Mouse (Mus musculus): ENCODE data around the gene Akap2. TPM values are rescaled to one million over a fixed set of nuclear protein-coding genes. Genes with fewer than 3 reads are reported as not detected.

The Akap2 gene
- polyA plus RNA-seq, 1 experiment: 14.5 TPM

GRCm38 (mm10) chr4:57920522-57920921, 203.1 kb downstream of the Akap2 start:
- TF ChIP-seq CTCF (IDR thresholded peaks at IDR 0.05; ENCODE audit: borderline replicate concordance, extremely low read depth, insufficient read depth, insufficient read length) (no peak), POLR2A (IDR thresholded peaks at IDR 0.05; ENCODE audit: borderline replicate concordance, extremely low read depth, insufficient read depth, insufficient read length, poor library complexity, severe bottlenecking) (no peak)
- DNase-seq (ENCODE audit: low read depth): no peak

DNA sequence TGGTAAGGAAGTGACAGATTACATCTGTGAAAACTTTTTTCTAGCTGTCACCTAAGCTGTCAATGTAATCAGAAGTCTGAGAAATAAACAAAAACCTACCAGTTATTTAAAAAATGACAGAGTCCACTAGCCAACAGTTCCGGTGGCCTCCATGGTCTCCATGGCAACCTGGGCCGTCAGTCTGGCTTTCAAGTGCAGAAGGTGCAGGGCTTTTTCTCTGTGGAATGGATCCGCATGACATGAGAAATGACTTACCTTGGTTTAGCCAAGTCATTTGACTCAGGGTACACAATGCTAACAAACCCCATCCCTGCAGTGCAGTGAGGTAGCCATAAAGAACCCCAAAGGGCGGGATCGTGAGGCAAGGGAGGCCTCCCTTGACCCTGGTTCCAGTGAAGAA, 204.7 kb downstream of the Akap2 start:
- TF ChIP-seq POLR2A (IDR thresholded peaks at IDR 0.05; ENCODE audit: borderline replicate concordance, extremely low read depth, insufficient read depth, insufficient read length, poor library complexity, severe bottlenecking) (no peak), CTCF (IDR thresholded peaks at IDR 0.05; ENCODE audit: borderline replicate concordance, extremely low read depth, insufficient read depth, insufficient read length) (no peak)
- peak; percentile 25 for DNase-seq (ENCODE audit: low read depth)

- no peak for DNase-seq (ENCODE audit: low read depth)
- no peak for TF ChIP-seq CTCF (IDR thresholded peaks at IDR 0.05; ENCODE audit: borderline replicate concordance, extremely low read depth, insufficient read depth, insufficient read length)
- no peak for TF ChIP-seq POLR2A (IDR thresholded peaks at IDR 0.05; ENCODE audit: borderline replicate concordance, extremely low read depth, insufficient read depth, insufficient read length, poor library complexity, severe bottlenecking)
Measured at GRCm38 (mm10) chr4:57924556-57925071, 207.2 kb downstream of the Akap2 start.

- TF ChIP-seq CTCF (IDR thresholded peaks at IDR 0.05; ENCODE audit: borderline replicate concordance, extremely low read depth, insufficient read depth, insufficient read length) (peak; percentile 35; the same call in 1 of the 2 replicates), POLR2A (IDR thresholded peaks at IDR 0.05; ENCODE audit: borderline replicate concordance, extremely low read depth, insufficient read depth, insufficient read length, poor library complexity, severe bottlenecking) (no peak)
- peak; percentile 71 for DNase-seq (ENCODE audit: low read depth)
Measured at GRCm38 (mm10) chr4:57927464-57928205, 210.2 kb downstream of the Akap2 start.

- DNase-seq (ENCODE audit: low read depth): no peak
- TF ChIP-seq POLR2A (IDR thresholded peaks at IDR 0.05; ENCODE audit: borderline replicate concordance, extremely low read depth, insufficient read depth, insufficient read length, poor library complexity, severe bottlenecking): no peak
- TF ChIP-seq CTCF (IDR thresholded peaks at IDR 0.05; ENCODE audit: borderline replicate concordance, extremely low read depth, insufficient read depth, insufficient read length): no peak
Measured at GRCm38 (mm10) chr4:57930559-57931170, 213.2 kb downstream of the Akap2 start.

DNA sequence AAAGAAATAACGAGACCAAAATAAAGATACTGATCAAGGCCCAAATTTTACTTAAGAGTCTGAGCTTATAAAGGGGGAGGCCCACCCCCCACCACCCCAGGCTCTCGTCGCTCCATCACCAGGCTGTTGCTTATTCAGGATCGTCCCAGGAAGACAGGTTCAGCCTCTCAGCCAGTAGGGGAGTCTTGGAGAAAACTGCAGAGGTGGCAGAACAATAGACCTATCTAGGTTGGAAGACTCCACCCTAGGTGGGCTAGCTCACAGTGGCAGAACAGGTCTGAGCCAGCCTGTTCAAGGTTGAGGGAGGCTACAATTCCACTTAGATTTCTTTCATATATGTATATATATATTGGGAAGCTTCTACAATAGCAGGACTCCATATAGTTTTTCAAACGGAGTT, 216.7 kb downstream of the Akap2 start:
- DNase-seq (ENCODE audit: low read depth): no peak
- TF ChIP-seq CTCF (IDR thresholded peaks at IDR 0.05; ENCODE audit: borderline replicate concordance, extremely low read depth, insufficient read depth, insufficient read length): no peak
- TF ChIP-seq POLR2A (IDR thresholded peaks at IDR 0.05; ENCODE audit: borderline replicate concordance, extremely low read depth, insufficient read depth, insufficient read length, poor library complexity, severe bottlenecking): no peak

DNA sequence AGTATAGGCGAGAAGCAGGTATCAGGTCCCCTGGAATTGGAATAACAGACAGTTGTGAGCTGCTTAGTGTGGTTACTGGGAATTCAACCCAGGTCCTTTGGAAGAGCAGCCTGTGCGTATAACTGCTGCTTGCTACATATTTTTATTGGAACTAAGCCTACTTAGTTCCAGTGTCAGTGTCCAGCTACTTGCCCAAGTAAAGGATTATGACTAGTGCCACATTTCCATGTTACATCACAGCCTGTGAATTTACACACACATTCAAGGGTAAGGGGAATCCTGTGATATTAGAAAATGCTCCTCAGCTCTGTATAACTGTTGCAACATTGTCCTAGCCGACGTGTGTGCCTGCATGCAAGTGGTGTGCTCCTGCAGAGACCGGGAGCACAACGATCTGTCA, 219.8 kb downstream of the Akap2 start:
- TF ChIP-seq POLR2A (IDR thresholded peaks at IDR 0.05; ENCODE audit: borderline replicate concordance, extremely low read depth, insufficient read depth, insufficient read length, poor library complexity, severe bottlenecking): no peak
- no peak for TF ChIP-seq CTCF (IDR thresholded peaks at IDR 0.05; ENCODE audit: borderline replicate concordance, extremely low read depth, insufficient read depth, insufficient read length)
- no peak for DNase-seq (ENCODE audit: low read depth)

- no peak for DNase-seq (ENCODE audit: low read depth)
- no peak for TF ChIP-seq CTCF (IDR thresholded peaks at IDR 0.05; ENCODE audit: borderline replicate concordance, extremely low read depth, insufficient read depth, insufficient read length)
- no peak for TF ChIP-seq POLR2A (IDR thresholded peaks at IDR 0.05; ENCODE audit: borderline replicate concordance, extremely low read depth, insufficient read depth, insufficient read length, poor library complexity, severe bottlenecking)
Measured at GRCm38 (mm10) chr4:57940631-57941030, 223.2 kb downstream of the Akap2 start.

DNA sequence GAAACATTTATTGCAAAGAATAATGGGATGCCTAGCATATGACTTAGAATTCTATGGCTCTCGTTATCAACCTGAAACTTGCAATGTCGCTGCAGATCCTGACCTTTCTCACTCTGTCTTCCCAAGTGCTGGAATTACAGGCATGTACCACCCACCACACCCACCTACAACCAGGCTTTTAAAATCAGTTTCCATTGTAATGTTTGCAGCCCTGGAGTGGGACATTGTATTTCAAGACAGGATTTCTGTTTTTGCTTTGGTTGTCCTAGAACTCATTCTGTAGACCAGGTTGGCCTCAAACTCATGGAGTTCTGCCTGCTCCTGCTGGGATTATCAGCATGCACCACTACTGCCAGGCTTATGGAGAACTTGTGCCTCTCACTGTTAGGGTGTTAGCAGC, 225.4 kb downstream of the Akap2 start:
- no peak for TF ChIP-seq POLR2A (IDR thresholded peaks at IDR 0.05; ENCODE audit: borderline replicate concordance, extremely low read depth, insufficient read depth, insufficient read length, poor library complexity, severe bottlenecking)
- TF ChIP-seq CTCF (IDR thresholded peaks at IDR 0.05; ENCODE audit: borderline replicate concordance, extremely low read depth, insufficient read depth, insufficient read length): no peak
- no peak for DNase-seq (ENCODE audit: low read depth)

Other genes with a start within 250 kb of the Akap2 start
- gene Pakap, start 149.5 kb upstream of the Akap2 start, polyA plus RNA-seq (2012; rRNA removed): 0.58 and 1.9 TPM in 2 replicates
- gene D630039A03Rik, start 198.6 kb downstream of the Akap2 start, polyA plus RNA-seq (2012; rRNA removed): 0.04 and 0.05 TPM in 2 replicates
- 157 and 205 TPM in 2 replicates for gene Txn1, start 238.8 kb downstream of the Akap2 start, polyA plus RNA-seq (2012; rRNA removed)

Data from brain, embryonic 14.5 days (tissue).